Mouse (Mus musculus): ENCODE results near the gene Zfp853.

- TF ChIP-seq CTCF (conservative IDR thresholded peaks at IDR 0.05; ENCODE audit: insufficient read depth, insufficient read length, low read depth, low read length): no peak
- TF ChIP-seq POLR2A (IDR thresholded peaks at IDR 0.05; ENCODE audit: low read depth, low read length): no peak
Measured at GRCm38 (mm10) chr5:143289299-143289698, 4.1 kb downstream of the Zfp853 start.
